Mouse (Mus musculus): ENCODE data around the gene Foxm1. TPM values are rescaled to one million over a fixed set of nuclear protein-coding genes. Genes with fewer than 3 reads are reported as not detected.
"Not testable (repeated sequence)": the region's sequence is repeated elsewhere in the genome, so short reads cannot be mapped to it uniquely, and the experiment has no call there.

The Foxm1 gene
- total RNA-seq, 2 experiments from 2014 or later: 21.2 to 21.8 TPM

GRCm38 (mm10) chr6:128375192-128375591, 12.4 kb downstream of the Foxm1 start, which contains the start of the genes Tex52 and Gm44596:
Gene Tex52, plus strand, starts transcription at chr6:128375456.
Gene Gm44596, plus strand, starts transcription at chr6:128375503.
- peak in 1 of 2 experiments; percentile 20 for DNase-seq (ENCODE audit: low spot score in 2 of 2)

DNA sequence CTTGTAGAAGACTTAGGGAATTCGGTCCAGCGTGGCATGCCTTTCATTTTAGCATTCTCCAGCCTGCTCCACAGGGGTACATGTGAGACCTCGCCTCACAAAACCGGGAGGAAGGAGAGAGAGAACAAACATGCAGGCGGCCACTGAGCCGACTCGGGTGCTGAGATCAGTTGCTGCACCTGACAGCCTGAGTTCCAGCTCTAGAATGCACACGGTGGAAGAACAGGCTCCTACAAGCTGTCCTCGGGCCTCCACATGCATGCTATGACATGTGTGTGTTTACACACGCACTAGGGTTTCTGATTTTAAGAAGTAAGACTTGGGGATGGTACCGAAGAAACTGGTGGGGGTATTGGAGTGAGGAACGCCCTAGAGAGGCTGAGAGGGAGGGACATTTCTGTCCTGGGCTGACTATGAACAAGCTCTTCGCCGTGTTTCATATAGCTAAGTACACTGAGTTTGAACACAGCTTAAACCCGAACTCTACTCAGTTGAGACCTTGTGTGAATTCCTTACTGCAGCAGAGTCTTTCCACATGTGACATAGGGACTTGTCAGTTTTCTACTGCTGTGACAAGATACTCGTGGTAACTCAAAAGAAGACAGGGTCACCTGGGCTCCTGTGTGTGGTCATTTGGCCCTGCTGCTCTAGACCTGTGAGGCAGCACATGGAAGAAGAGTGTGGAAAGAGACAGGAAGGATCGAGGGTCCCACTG, 13.8 kb downstream of the Foxm1 start:
- no peak for DNase-seq (ENCODE audit: low spot score in 2 of 2)

- DNase-seq (ENCODE audit: low spot score in 2 of 2): no peak
These were observed 16.9 kb downstream of the Foxm1 start for GRCm38 (mm10) chr6:128379636-128380035.

DNA sequence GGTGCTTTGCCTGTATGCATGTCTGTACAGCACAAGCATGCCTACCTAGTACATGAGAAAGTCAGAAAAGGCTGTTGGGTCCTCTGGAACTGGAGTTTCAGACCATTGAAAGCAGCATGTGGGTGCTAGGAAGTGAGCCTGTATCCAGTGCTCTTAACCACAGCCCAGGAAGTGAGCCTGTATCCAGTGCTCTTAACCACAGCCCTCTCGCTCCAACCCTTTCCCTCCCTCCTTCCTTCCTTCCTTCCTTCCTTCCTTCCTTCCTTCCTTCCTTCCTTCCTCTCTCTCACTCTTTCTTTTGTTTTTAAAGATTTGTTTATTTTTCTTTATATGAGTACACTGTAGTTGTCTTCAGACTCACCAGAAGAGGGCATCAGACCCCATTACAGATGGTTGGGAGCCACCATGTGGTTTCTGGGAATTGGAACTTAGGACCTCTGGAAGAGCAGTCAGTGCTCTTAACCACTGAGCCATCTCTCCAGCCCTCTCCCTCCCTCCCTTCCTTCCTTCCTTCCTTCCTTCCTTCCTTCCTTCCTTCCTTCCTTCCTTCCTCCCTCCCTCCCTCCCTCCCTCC, 17.9 kb downstream of the Foxm1 start:
- not testable (repeated sequence) for DNase-seq (ENCODE audit: low spot score in 2 of 2)

DNA sequence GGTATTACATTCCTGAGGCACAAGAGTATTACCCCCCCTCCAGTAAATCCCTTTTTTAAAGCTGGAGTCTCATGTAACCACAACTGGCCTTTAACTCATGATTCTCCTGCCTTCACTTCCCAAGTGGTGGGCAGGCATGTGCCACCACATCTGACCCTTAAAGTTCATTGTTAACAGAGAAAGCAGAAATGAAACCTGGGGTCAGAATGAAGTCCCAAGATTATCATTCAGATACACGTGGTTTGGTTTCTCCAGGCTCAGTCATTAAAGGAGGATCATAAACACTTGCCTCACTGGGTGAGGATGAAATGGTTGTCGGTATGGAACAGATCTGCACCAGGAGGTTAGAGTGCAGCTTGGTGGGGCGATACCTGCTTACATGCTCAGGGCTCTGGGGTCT, 18.5 kb downstream of the Foxm1 start:
- no peak for DNase-seq (ENCODE audit: low spot score in 2 of 2)

DNA sequence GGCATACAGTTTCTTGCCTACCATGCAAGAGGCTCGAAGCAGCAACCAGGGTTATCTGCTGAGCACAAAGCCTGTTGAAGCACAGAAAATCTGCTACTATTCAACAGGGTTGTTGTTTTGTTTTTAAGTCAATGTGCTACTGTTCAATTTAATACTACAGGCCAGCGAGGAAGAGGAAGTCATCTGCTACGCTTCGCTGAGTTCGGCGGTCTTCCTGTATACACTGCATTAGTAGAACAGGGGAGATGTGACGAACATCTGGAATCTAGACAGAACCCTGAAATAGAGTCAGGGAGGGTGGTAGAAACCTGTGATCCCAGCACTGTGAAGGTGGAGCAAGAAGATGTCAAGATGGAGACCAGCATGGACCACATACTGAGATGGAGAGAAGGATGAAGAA, 21.0 kb downstream of the Foxm1 start:
- DNase-seq (ENCODE audit: low spot score in 2 of 2): no peak

DNA sequence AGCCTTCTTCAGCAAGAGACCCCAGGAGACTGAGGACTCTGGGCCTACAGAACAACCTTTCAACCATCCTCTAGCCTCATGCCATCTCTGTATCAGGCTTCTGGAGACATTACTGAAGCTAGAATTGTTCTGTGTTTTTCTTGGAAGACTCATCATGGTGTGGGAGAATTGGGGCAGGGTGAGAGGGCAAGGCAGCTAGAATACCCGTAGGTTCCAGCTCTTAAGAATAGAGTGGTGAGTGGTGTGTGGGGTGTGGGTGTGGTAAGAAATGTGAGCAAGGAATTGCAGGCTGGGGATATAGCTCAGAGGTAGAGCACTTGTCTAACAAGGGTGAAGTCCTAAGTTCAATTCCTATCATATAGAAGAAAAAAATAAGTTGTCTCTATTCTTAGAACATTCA, 22.3 kb downstream of the Foxm1 start:
- DNase-seq (ENCODE audit: low spot score in 2 of 2): no peak

DNA sequence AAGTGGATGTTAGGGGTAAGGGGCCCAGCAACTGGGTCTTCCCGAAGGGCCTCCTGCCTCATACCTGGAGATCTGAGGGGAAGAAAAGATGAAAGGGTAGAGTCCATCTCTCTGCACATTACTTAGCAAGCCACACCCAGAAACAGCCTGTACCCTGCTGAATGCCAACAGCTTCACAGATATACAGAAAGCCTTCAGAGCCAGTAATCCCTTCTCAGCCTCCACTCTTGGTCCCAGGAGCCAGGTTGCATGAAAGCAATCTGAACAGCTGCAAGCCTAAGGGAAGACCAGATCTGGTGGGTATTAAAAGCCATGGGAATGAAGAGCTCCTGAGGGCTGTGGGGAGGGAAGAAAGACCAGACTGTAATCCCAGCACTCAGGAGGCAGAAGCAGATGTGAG, 26.4 kb downstream of the Foxm1 start:
- DNase-seq (ENCODE audit: low spot score in 2 of 2): no peak

- no peak for DNase-seq (ENCODE audit: low spot score in 2 of 2)
These were observed 27.9 kb downstream of the Foxm1 start for GRCm38 (mm10) chr6:128390683-128391082.

GRCm38 (mm10) chr6:128397574-128398261, 35.0 kb downstream of the Foxm1 start:
- no peak for DNase-seq (ENCODE audit: low spot score in 2 of 2)

DNA sequence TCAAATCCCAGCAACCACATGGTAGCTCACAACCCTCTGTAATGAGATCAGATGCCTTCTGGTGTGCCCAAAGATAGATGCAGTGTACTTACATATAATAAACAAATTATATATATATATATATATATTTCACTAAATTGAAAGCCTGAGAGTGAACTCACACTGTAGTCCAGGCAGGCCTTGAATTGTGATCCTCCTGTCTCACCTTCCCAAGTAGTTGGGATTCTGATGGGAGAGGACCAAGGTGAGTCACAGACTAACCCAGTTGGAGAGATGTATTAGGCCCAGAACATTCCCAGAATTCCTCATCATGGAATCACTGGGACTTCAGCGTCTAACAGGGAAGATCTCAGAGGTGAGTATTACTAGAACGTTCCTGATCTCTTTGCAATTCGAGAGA, 36.2 kb downstream of the Foxm1 start, which contains the start of gene Nrip2:
TSS of gene Nrip2 (plus strand) at position 301 of the 400 bp plus-strand sequence.
- DNase-seq (ENCODE audit: low spot score in 2 of 2): no peak

- DNase-seq (ENCODE audit: low spot score in 2 of 2): peak in 1 of 2 experiments; percentile 48
These were observed 36.8 kb downstream of the Foxm1 start for GRCm38 (mm10) chr6:128399421-128400185.

DNA sequence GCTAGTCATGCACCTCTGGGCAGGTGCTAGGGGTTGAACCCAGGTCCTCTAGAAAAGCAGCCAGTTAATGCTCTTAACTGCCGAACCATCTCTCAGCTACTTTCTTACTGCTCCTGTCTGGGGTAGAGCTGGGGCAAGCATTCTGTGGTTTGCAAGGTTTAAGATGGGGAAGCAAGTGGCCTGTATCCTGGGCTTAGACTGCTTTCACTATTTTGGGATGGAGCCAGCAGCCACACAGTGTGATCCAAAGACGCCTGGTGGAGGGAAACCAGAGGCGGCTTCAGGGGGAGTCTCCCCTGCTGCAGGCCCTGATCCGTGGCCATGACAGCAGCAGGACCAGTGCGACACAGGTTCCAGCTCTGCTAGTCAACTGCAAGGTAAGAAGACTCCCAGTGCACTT, 41.9 kb downstream of the Foxm1 start:
- no peak for DNase-seq (ENCODE audit: low spot score in 2 of 2)

- no peak for DNase-seq (ENCODE audit: low spot score in 2 of 2)
These were observed 45.9 kb downstream of the Foxm1 start for GRCm38 (mm10) chr6:128408544-128409125.

DNA sequence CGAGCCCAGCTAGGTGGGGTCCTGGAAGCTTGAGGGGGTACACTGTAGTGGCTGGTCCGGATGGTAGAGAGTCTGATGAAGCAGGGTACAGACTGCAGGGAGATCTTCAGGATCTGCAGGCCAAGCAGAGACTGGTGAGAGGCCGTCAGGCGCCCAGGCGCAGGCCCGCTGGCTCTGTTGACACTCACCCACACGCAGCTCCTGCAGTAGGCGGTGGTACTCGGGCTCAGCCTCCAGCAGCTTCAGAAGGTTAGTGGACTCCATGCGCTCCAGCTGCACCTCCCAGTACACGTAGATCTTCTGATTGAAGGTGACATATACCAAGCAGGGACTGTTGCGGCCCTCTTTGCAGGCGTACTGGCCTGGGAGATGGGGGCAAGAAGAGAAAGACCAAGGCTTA, 47.5 kb downstream of the Foxm1 start:
- no peak for DNase-seq (ENCODE audit: low spot score in 2 of 2)

GRCm38 (mm10) chr6:128411115-128411514, 48.3 kb downstream of the Foxm1 start:
- peak in 1 of 2 experiments; percentile 61 for DNase-seq (ENCODE audit: low spot score in 2 of 2)

- DNase-seq (ENCODE audit: low spot score in 2 of 2): no peak
These were observed 53.4 kb downstream of the Foxm1 start for GRCm38 (mm10) chr6:128416169-128416568.

- no peak for DNase-seq (ENCODE audit: low spot score in 2 of 2)
These were observed 55.3 kb downstream of the Foxm1 start for GRCm38 (mm10) chr6:128418076-128418475.

DNA sequence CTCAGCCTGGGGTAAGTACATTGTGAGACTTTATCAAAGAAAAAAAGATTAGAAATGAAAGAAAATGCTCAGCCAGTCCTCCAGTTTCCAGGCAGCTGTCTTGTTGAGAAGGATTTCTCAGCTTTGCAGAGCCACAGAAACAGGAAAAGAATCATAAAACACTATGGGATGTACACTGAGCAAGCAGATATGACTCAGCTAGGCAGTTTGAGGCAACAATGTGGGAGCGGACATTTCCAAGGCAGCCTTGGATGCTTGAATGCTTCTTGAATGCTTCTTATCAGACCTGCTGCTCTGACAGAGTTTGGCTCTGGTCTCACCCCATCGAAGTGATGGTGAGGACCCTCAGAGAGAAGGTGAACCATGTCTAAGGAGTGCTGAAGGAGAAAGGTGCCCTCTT, 58.3 kb downstream of the Foxm1 start:
- no peak for DNase-seq (ENCODE audit: low spot score in 2 of 2)

GRCm38 (mm10) chr6:128421480-128421879, 58.7 kb downstream of the Foxm1 start:
- DNase-seq (ENCODE audit: low spot score in 2 of 2): no peak
